Mouse (Mus musculus) megakaryocyte, adult 5-6 weeks (primary cell): ENCODE measurements around the gene Gpsm1. TPM values are rescaled to one million over a fixed set of nuclear protein-coding genes. Genes with fewer than 3 reads are reported as not detected.

Experiments used
- ATAC-seq: 2 replicates; pipeline ENCODE4 v1.8.0; 2016; ENCODE audit warnings: mild to moderate bottlenecking, inconsistent platforms; ENCODE audit not compliant: poor library complexity, severe bottlenecking
- total RNA-seq, 2 experiments: library from RNA; stranded (forward) in 1 of 2; stranded (reverse) in 1 of 2; fragments of 153-499, 151-499 nt in 1 of 2; fragments of 221-1000, 200-1000 nt in 1 of 2; gene quantifications; 2 replicates each; pipeline versions ENCODE4 v1.2.3 to v1.2.4; 2015 to 2017

The Gpsm1 gene
- total RNA-seq, 2 experiments from 2014 or later = 2.4 to 4.0 TPM

- ATAC-seq = no peak
Observed at GRCm38 (mm10) chr2:26338302-26339203, 23.2 kb downstream of the Gpsm1 start.

- no peak for ATAC-seq
Observed at GRCm38 (mm10) chr2:26339204-26339551, 23.9 kb downstream of the Gpsm1 start.

- ATAC-seq = no peak
Observed at GRCm38 (mm10) chr2:26341510-26341981, 26.2 kb downstream of the Gpsm1 start.

- ATAC-seq = no peak
Observed at GRCm38 (mm10) chr2:26342044-26342443, 26.7 kb downstream of the Gpsm1 start.

- no peak for ATAC-seq
Observed at GRCm38 (mm10) chr2:26342609-26343490, 27.5 kb downstream of the Gpsm1 start.

GRCm38 (mm10) chr2:26348241-26348640 is 32.9 kb downstream of the Gpsm1 start:
- ATAC-seq = no peak

- ATAC-seq = peak; percentile 93
Observed at GRCm38 (mm10) chr2:26351358-26352290, 36.3 kb downstream of the Gpsm1 start, which contains the start of gene Dnlz. Gene Dnlz (minus strand): TSS chr2:26352110.

- ATAC-seq = peak; percentile 17
Observed at GRCm38 (mm10) chr2:26352291-26352910, 37.1 kb downstream of the Gpsm1 start.

- no peak for ATAC-seq
Observed at GRCm38 (mm10) chr2:26353066-26353980, 38.0 kb downstream of the Gpsm1 start.

- ATAC-seq = no peak
Observed at GRCm38 (mm10) chr2:26354401-26354800, 39.1 kb downstream of the Gpsm1 start.

- no peak for ATAC-seq
Observed at GRCm38 (mm10) chr2:26356231-26356630, 40.9 kb downstream of the Gpsm1 start.

GRCm38 (mm10) chr2:26356678-26357077 is 41.4 kb downstream of the Gpsm1 start:
- ATAC-seq = no peak

- ATAC-seq = no peak
Observed at GRCm38 (mm10) chr2:26357484-26357883, 42.2 kb downstream of the Gpsm1 start.

- no peak for ATAC-seq
Observed at GRCm38 (mm10) chr2:26358667-26359320, 43.5 kb downstream of the Gpsm1 start.

- ATAC-seq = peak; percentile 73
Observed at GRCm38 (mm10) chr2:26359983-26360382, 44.7 kb downstream of the Gpsm1 start.

- ATAC-seq = peak; percentile 85
Observed at GRCm38 (mm10) chr2:26360772-26361171, 45.5 kb downstream of the Gpsm1 start, which contains the start of gene Card9. Gene Card9 (minus strand): TSS chr2:26360918.

- no peak for ATAC-seq
Observed at GRCm38 (mm10) chr2:26362991-26363390, 47.7 kb downstream of the Gpsm1 start.

GRCm38 (mm10) chr2:26363481-26363880 is 48.2 kb downstream of the Gpsm1 start:
- ATAC-seq = no peak
